Mouse (Mus musculus): ENCODE results near the gene Csf3. TPM values are rescaled to one million over a fixed set of nuclear protein-coding genes. Genes with fewer than 3 reads are reported as not detected.

Gene Csf3
- polyA plus RNA-seq, 1 experiment from 2014 or later: not detected

- H3K4me3 ChIP-seq (replicated peaks): peak within 1 kb of the TSS; percentile 99
- peak within 1 kb of the TSS; percentile 84 for H3K4me2 ChIP-seq
- peak; percentile 96 for ATAC-seq (ENCODE audit: low FRiP score)
- peaks cover 15% of the 10 kb centered on the region for H3K4me1 ChIP-seq
- no peaks in the 10 kb centered on the region for H3K27me3 ChIP-seq
- no peaks in the 10 kb centered on the region for H3K9me3 ChIP-seq
- H3K9ac ChIP-seq: peak within 1 kb of the TSS; percentile 99
- H3K27ac ChIP-seq: peak within 1 kb of the TSS; percentile 74
- H3K36me3 ChIP-seq (replicated peaks): peaks cover 20% of the 10 kb centered on the region
- WGBS: 5% methylated on average over 45 of the region's 45 CpGs
These were observed 19.0 kb upstream of the Csf3 start, which contains the start of gene Psmd3 for GRCm38 (mm10) chr11:98681786-98682745. Gene Psmd3, plus strand, starts transcription at chr11:98682554.

- Histone ChIP-seq H3K4me3 (replicated peaks) (peak overlapping the region; percentile 99), H3K36me3 (replicated peaks) (peaks cover 27% of the 10 kb centered on the region), H3K27ac (peak overlapping the region; percentile 71; the same call in 1 of the 2 replicates), H3K27me3 (no peaks in the 10 kb centered on the region), H3K4me2 (peak overlapping the region; percentile 84), H3K9me3 (no peaks in the 10 kb centered on the region), H3K4me1 (peaks cover 15% of the 10 kb centered on the region), H3K9ac (peak overlapping the region; percentile 99)
- no peak; the same call in 1 of the 2 replicates for ATAC-seq (ENCODE audit: low FRiP score)
- WGBS: under 1% methylated on average over 23 of the region's 23 CpGs
These were observed 18.3 kb upstream of the Csf3 start for GRCm38 (mm10) chr11:98682811-98683210.

GRCm38 (mm10) chr11:98685642-98686041 is 15.4 kb upstream of the Csf3 start:
- no peak overlapping the region for H3K4me2 ChIP-seq
- no peak for ATAC-seq (ENCODE audit: low FRiP score)
- no peak overlapping the region for H3K4me3 ChIP-seq (replicated peaks)
- no peak overlapping the region for H3K27ac ChIP-seq
- H3K27me3 ChIP-seq: no peaks in the 10 kb centered on the region
- H3K9me3 ChIP-seq: no peaks in the 10 kb centered on the region
- H3K4me1 ChIP-seq: peaks cover 15% of the 10 kb centered on the region
- peaks cover 51% of the 10 kb centered on the region for H3K36me3 ChIP-seq (replicated peaks)
- no peak overlapping the region for H3K9ac ChIP-seq
- 93% methylated on average over 9 of the region's 9 CpGs for WGBS

- Histone ChIP-seq H3K27ac (no peak overlapping the region), H3K9ac (no peak overlapping the region), H3K4me2 (no peak overlapping the region), H3K27me3 (no peaks in the 10 kb centered on the region), H3K36me3 (replicated peaks) (peaks cover 64% of the 10 kb centered on the region), H3K9me3 (no peaks in the 10 kb centered on the region), H3K4me1 (peaks cover 11% of the 10 kb centered on the region), H3K4me3 (replicated peaks) (no peak overlapping the region)
- WGBS: 92% methylated on average over 4 of the region's 4 CpGs
- no peak for ATAC-seq (ENCODE audit: low FRiP score)
These were observed 14.1 kb upstream of the Csf3 start for GRCm38 (mm10) chr11:98686976-98687375.

GRCm38 (mm10) chr11:98688009-98688408 is 13.1 kb upstream of the Csf3 start:
- WGBS: 84% methylated on average over 8 of the region's 8 CpGs

GRCm38 (mm10) chr11:98693201-98693600 is 7.9 kb upstream of the Csf3 start:
- Histone ChIP-seq H3K4me1 (no peaks in the 10 kb centered on the region), H3K9me3 (no peaks in the 10 kb centered on the region), H3K9ac (no peak overlapping the region), H3K27me3 (no peaks in the 10 kb centered on the region), H3K4me3 (replicated peaks) (no peak overlapping the region), H3K4me2 (no peak overlapping the region), H3K36me3 (replicated peaks) (peaks cover 82% of the 10 kb centered on the region), H3K27ac (no peak overlapping the region)
- ATAC-seq (ENCODE audit: low FRiP score): no peak
- 78% methylated on average over 13 of the region's 13 CpGs for WGBS

More at GRCm38 (mm10) chr11:98688009-98688408, 13.1 kb upstream of the Csf3 start:
- Histone ChIP-seq H3K36me3 (replicated peaks) (peaks cover 74% of the 10 kb centered on the region), H3K4me2 (no peak overlapping the region), H3K9ac (no peak overlapping the region), H3K27ac (no peak overlapping the region), H3K4me1 (peaks cover 11% of the 10 kb centered on the region), H3K27me3 (no peaks in the 10 kb centered on the region), H3K9me3 (no peaks in the 10 kb centered on the region), H3K4me3 (replicated peaks) (no peak overlapping the region)
- ATAC-seq (ENCODE audit: low FRiP score): no peak

GRCm38 (mm10) chr11:98693746-98694145 is 7.3 kb upstream of the Csf3 start:
- H3K36me3 ChIP-seq (replicated peaks): peaks cover 79% of the 10 kb centered on the region
- no peak overlapping the region for H3K4me3 ChIP-seq (replicated peaks)
- no peaks in the 10 kb centered on the region for H3K27me3 ChIP-seq
- WGBS: 95% methylated on average over 9 of the region's 9 CpGs
- no peak overlapping the region for H3K27ac ChIP-seq
- no peak overlapping the region for H3K9ac ChIP-seq
- H3K9me3 ChIP-seq: no peaks in the 10 kb centered on the region
- no peaks in the 10 kb centered on the region for H3K4me1 ChIP-seq
- H3K4me2 ChIP-seq: no peak overlapping the region
- ATAC-seq (ENCODE audit: low FRiP score): no peak

- no peaks in the 10 kb centered on the region for H3K27me3 ChIP-seq
- no peaks in the 10 kb centered on the region for H3K9me3 ChIP-seq
- no peak overlapping the region for H3K4me3 ChIP-seq (replicated peaks)
- peaks cover 76% of the 10 kb centered on the region for H3K36me3 ChIP-seq (replicated peaks)
- H3K4me1 ChIP-seq: no peaks in the 10 kb centered on the region
- ATAC-seq (ENCODE audit: low FRiP score): no peak
- no peak overlapping the region for H3K9ac ChIP-seq
- 87% methylated on average over 9 of the region's 9 CpGs for WGBS
- no peak overlapping the region for H3K27ac ChIP-seq
- no peak overlapping the region for H3K4me2 ChIP-seq
These were observed 6.8 kb upstream of the Csf3 start for GRCm38 (mm10) chr11:98694301-98694700.

- Histone ChIP-seq H3K27ac (no peak overlapping the region), H3K9ac (no peak overlapping the region), H3K27me3 (no peaks in the 10 kb centered on the region), H3K36me3 (replicated peaks) (peaks cover 65% of the 10 kb centered on the region), H3K4me3 (replicated peaks) (no peak overlapping the region), H3K9me3 (no peaks in the 10 kb centered on the region), H3K4me1 (no peaks in the 10 kb centered on the region), H3K4me2 (no peak overlapping the region)
- no peak for ATAC-seq (ENCODE audit: low FRiP score)
- WGBS: 74% methylated on average over 14 of the region's 14 CpGs
These were observed 5.7 kb upstream of the Csf3 start for GRCm38 (mm10) chr11:98695408-98695807.

GRCm38 (mm10) chr11:98696454-98697216 is 4.4 kb upstream of the Csf3 start:
- no peaks in the 10 kb centered on the region for H3K27me3 ChIP-seq
- H3K4me3 ChIP-seq (replicated peaks): no peak overlapping the region
- H3K4me1 ChIP-seq: no peaks in the 10 kb centered on the region
- ATAC-seq (ENCODE audit: low FRiP score): no peak
- H3K9me3 ChIP-seq: no peaks in the 10 kb centered on the region
- peaks cover 52% of the 10 kb centered on the region for H3K36me3 ChIP-seq (replicated peaks)
- 88% methylated on average over 14 of the region's 14 CpGs for WGBS
- no peak overlapping the region for H3K4me2 ChIP-seq
- H3K27ac ChIP-seq: no peak overlapping the region
- no peak overlapping the region for H3K9ac ChIP-seq

GRCm38 (mm10) chr11:98697225-98697624 is 3.8 kb upstream of the Csf3 start:
- H3K36me3 ChIP-seq (replicated peaks): peaks cover 47% of the 10 kb centered on the region
- WGBS: 92% methylated on average over 12 of the region's 12 CpGs
- no peaks in the 10 kb centered on the region for H3K27me3 ChIP-seq
- H3K4me1 ChIP-seq: no peaks in the 10 kb centered on the region
- H3K9ac ChIP-seq: no peak overlapping the region
- ATAC-seq (ENCODE audit: low FRiP score): no peak
- no peak overlapping the region for H3K27ac ChIP-seq
- H3K4me3 ChIP-seq (replicated peaks): no peak overlapping the region
- H3K9me3 ChIP-seq: no peaks in the 10 kb centered on the region
- H3K4me2 ChIP-seq: no peak overlapping the region

- no peak for ATAC-seq (ENCODE audit: low FRiP score)
- Histone ChIP-seq H3K9ac (no peak overlapping the region), H3K9me3 (no peaks in the 10 kb centered on the region), H3K36me3 (replicated peaks) (peaks cover 31% of the 10 kb centered on the region), H3K4me2 (no peak overlapping the region), H3K4me3 (replicated peaks) (no peak overlapping the region), H3K27me3 (no peaks in the 10 kb centered on the region), H3K4me1 (no peaks in the 10 kb centered on the region), H3K27ac (no peak overlapping the region)
- WGBS: 88% methylated on average over 16 of the region's 16 CpGs
These were observed 2.0 kb upstream of the Csf3 start for GRCm38 (mm10) chr11:98698849-98699640.
